Mouse (Mus musculus) olfactory bulb, adult 2 months (tissue): ENCODE data around the gene Tnfsf13. TPM values are rescaled to one million over a fixed set of nuclear protein-coding genes. Genes with fewer than 3 reads are reported as not detected.
A peak's percentile ranks its signal among the peaks of the same experiment; 100 is the strongest.

ENCODE experiments used
- H3K27ac ChIP-seq: fragments of 200-500 bp; 2 replicates; pipeline ENCODE4 v1.5.1; 2012; ENCODE audit warnings: low read depth, low read length; ENCODE audit not compliant: insufficient read depth
- H3K4me1 ChIP-seq: fragments of 200-500 bp; 2 replicates; pipeline ENCODE4 v1.6.1; 2012; ENCODE audit warnings: low read length; ENCODE audit not compliant: control insufficient read depth, insufficient read depth
- H3K4me3 ChIP-seq: fragments of 200-500 bp; 2 replicates; pipeline ENCODE4 v1.5.1; 2012; ENCODE audit warnings: mild to moderate bottlenecking, low read depth, low read length, moderate library complexity; ENCODE audit not compliant: insufficient read depth
- CTCF ChIP-seq: fragments of 200-500 bp; IDR thresholded peaks from 2 replicates; pipeline ENCODE4 v1.5.1; 2012; ENCODE audit warnings: low read depth, mild to moderate bottlenecking, low read length, moderate library complexity; ENCODE audit not compliant: insufficient read depth
- POLR2A ChIP-seq: fragments of 200-500 bp; IDR thresholded peaks from 2 replicates; pipeline ENCODE4 v1.6.1; 2012; ENCODE audit warnings: mild to moderate bottlenecking, low read depth, low read length, moderate library complexity; ENCODE audit not compliant: insufficient read depth
- WGBS: fragments of 180-500 bp; shearing (Covaris S2); methylation state at CpG from one replicate; pipeline ENCODE4 v1.1.7; 2018; 5-methylcytosine and 5-hydroxymethylcytosine counted together
- polyA plus RNA-seq: library from polyadenylated mRNA; stranded (reverse); fragments of >200 nt; gene quantifications from 2 replicates; pipeline ENCODE4 v1.2.4, GENCODE M21; 2012; ENCODE audit warnings: low replicate concordance; ENCODE audit not compliant: missing spikeins, insufficient read depth, insufficient read length

The Tnfsf13 gene
- polyA plus RNA-seq, 1 experiment = not detected

DNA sequence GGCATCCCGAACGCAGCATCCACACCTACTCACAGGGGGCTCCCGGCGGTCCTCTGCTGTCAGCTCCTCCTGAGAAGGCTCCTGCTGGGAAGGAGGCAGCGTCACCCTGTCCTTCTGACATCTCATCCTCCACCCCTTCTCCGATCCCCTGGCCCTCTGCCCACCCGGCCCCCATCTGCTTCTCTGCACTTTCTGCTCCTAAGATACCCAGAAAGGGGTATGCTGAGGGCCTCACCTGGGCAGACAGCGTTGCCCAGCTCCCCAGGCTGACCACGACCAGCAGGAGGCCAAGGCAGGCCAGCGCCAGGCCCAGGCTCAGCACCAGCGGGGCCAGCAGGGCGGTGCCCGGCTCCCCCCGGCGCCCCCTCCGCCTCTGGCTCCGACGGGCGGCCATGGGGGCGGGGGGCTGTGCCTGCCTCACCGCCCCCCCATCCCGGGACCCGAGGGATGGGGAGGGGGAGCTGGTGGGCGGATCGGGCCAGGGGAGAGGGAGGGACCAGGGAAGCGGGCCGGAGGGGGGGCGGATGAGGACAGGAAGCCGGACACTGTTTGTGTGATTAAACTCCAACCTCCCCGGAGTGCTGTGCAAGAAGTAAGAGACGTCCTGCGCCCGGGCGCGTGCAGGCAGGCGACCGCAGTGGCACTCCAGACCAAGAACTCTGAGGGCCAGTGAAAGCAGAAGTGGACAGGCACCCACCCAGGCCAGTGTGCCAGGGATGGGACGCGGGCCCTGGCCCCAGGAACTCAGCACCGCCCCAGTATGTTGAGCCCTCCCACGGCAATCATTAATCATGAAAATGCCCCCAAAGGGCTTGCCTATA is 10.0 kb upstream of the Tnfsf13 start, which contains the start of the genes Tnfsf12 and Tnfsfm13:
Tnfsf12 (minus strand) TSS at position 489 of the 821 bp plus-strand sequence.
Tnfsfm13 (minus strand) TSS at position 738 of the 821 bp plus-strand sequence.
- TF ChIP-seq POLR2A = no peak
- TF ChIP-seq CTCF = no peak
- Histone ChIP-seq H3K27ac (no peak within 1 kb of the TSS; the same call in 1 of the 2 replicates), H3K4me3 (peak within 1 kb of the TSS; percentile 34), H3K4me1 (peaks cover 15% of the 10 kb centered on the region)
- 5% methylated on average over 40 of the region's 41 CpGs for WGBS

DNA sequence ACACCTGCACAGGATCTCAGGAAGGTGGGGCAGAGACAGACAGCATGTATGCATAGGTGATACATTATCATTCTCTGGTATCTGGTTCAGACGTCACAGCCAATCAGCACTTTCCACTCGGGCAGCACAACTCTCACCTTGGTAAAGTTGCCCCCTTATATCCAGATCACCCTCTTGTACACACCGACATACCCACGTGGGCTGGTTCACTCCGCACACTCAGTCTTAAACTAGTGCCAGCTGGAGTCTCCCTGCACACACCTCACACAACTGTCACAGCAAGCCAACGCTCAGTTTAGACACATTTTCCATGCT is 9.4 kb upstream of the Tnfsf13 start:
- Histone ChIP-seq H3K4me3 (peak overlapping the region; percentile 34), H3K27ac (no peak overlapping the region), H3K4me1 (peaks cover 15% of the 10 kb centered on the region)
- TF ChIP-seq POLR2A = no peak
- TF ChIP-seq CTCF = no peak
- WGBS = 9% methylated on average over 6 of the region's 6 CpGs

DNA sequence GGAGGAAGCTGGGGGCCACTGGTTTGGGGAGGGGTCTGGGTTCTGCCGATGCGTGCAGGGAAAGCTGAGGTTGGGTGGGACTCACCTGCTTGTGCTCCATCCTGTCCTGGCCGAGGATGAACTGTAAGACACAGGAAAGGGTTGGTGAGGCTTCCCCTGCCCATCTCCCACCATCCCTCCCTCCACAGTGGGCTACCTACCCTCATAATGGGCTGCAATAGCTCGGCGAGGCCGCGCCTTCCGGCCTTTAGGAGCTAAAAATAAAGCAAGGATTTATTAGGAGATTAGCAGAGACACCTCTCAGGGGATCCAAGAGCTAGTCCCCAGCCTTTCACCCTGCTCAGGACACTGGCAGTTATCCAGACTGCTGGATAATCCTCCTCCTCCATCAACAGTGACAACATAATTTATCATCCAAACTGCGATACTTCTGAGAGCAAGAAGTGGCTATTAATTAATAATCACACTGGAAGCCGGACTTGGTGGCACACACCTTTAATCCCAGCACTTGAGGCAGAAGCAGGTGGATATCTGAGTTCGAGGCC is 7.9 kb upstream of the Tnfsf13 start:
- 68% methylated on average over 11 of the region's 11 CpGs for WGBS
- Histone ChIP-seq H3K27ac (no peak overlapping the region), H3K4me1 (peaks cover 15% of the 10 kb centered on the region), H3K4me3 (no peak overlapping the region)
- TF ChIP-seq POLR2A (no peak), CTCF (no peak)

DNA sequence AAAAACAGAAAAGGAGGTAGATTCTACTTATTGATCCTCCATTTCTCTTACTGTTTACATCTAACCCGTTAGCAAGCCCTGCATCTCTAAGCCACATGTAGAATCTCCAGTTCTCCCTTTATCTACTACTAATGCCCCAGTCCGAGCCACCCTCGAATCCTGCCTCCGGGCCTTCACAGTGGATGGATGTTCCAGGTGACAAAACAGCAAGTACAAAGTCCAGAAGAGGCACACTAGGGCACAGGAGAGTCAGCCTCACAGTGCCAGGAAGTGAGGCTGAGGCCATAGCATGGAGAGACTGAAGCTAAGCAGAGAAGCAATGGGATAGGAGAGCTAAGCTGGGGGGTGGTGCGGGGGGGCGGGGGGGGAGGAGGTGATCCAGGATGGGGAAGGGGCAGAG is 7.3 kb upstream of the Tnfsf13 start:
- Histone ChIP-seq H3K27ac (no peak overlapping the region), H3K4me3 (no peak overlapping the region), H3K4me1 (peaks cover 15% of the 10 kb centered on the region)
- TF ChIP-seq CTCF = no peak
- TF ChIP-seq POLR2A = no peak
- WGBS = 90% methylated on average over 6 of the region's 6 CpGs

DNA sequence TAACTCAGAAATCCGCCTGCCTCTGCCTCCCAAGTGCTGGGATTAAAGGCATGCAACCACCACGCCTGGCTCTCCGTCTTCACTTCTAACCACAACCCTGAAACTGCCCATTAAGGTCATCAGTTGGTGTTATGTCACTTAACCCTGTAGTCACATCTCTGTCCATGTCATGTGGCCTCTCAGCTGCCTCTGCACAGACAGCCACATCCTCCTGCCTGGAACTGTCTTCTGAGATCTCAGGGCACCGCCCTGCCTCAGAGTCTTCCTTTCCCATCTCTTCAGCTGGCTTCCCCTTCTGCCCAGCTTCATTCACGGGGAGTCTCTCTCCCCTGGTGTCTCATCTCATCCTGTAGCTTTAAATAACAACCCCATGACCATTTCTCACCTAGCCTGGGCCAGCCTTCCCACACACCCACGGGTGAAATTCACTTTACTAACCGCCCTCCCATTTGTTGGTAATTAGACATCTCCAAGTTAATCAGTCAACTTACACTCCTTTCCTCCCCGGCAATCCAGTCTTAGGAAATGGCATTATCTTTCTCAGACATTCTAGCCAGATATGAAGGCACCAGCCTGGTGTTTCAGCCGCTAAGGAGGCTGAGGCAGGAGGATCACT is 6.7 kb upstream of the Tnfsf13 start:
- TF ChIP-seq POLR2A (no peak), CTCF (no peak)
- Histone ChIP-seq H3K4me1 (peaks cover 15% of the 10 kb centered on the region), H3K4me3 (no peak overlapping the region), H3K27ac (no peak overlapping the region)
- 71% methylated on average over 9 of the region's 9 CpGs for WGBS

DNA sequence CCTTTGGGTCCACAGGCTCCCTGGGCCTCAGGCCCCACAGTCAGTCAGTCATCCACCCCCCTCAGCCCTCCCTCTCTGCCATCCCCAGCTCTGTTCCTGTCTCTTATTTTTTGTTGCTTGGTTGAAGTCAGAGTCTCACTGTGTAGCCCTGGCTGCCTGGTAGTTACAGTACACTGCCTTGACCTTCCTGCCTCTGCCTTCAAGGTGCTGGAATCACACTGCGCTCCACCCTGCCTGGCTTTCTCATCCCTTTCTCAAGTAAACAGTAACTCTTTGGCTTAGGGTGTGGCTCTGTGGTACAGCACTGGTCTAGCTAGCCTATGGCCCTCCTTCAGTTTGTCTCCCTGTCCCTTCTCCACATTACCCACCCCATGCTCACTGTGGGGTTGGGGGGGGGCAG is 4.3 kb upstream of the Tnfsf13 start:
- TF ChIP-seq CTCF (no peak), POLR2A (no peak)
- no peak overlapping the region for H3K4me3 ChIP-seq
- H3K4me1 ChIP-seq = peaks cover 25% of the 10 kb centered on the region
- 97% methylated on average over 1 of the region's 1 CpGs for WGBS
- no peak overlapping the region for H3K27ac ChIP-seq

DNA sequence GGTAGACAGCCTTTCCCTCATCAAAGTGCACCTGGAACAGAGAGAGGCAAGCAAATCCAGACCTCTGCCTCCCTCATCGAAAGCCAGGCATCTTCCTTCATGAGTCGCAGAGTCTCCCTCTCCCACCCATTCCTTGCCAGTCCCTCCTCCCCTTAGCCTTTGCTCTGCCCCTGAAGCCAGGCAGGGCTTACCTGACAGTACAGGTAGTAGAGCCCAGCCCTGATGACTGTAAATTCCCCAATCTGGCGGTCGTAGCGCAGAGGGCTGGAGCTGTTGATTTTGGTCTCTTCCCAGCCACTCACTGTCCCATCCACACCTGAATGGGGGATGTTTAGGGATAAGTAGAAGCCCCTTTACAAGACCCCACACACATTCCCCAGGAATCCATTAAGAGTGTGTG is 1.5 kb upstream of the Tnfsf13 start:
- no peak overlapping the region for H3K27ac ChIP-seq
- 68% methylated on average over 5 of the region's 5 CpGs for WGBS

DNA sequence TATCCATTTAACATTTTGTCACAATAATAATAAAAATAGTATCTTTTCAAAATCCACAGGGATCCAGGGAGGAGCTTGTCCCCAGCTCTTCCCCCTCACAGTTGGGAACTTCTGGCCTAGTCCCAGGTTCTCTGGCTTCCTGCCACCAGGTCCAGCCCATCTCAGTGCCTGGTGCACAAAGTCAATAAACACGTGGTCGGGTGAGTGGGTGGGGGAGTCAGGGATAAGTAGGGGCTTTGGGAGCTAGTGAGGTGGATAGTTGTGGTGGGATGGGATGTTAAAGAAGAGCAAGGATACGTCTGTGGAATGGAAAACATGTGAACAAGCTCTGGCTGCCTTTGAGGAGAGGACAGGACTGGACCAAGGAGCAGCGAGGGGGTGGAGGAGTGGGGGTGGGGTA is 793 bp upstream of the Tnfsf13 start:
- no peak overlapping the region for H3K27ac ChIP-seq
- no peak for TF ChIP-seq CTCF
- no peak for TF ChIP-seq POLR2A
- 3% methylated on average over 4 of the region's 4 CpGs for WGBS
- H3K4me3 ChIP-seq = no peak overlapping the region
- H3K4me1 ChIP-seq = peaks cover 22% of the 10 kb centered on the region

More for the DNA sequence above, 1.5 kb upstream of the Tnfsf13 start:
- Histone ChIP-seq H3K4me1 (peaks cover 22% of the 10 kb centered on the region), H3K4me3 (no peak overlapping the region)
- no peak for TF ChIP-seq POLR2A
- no peak for TF ChIP-seq CTCF

DNA sequence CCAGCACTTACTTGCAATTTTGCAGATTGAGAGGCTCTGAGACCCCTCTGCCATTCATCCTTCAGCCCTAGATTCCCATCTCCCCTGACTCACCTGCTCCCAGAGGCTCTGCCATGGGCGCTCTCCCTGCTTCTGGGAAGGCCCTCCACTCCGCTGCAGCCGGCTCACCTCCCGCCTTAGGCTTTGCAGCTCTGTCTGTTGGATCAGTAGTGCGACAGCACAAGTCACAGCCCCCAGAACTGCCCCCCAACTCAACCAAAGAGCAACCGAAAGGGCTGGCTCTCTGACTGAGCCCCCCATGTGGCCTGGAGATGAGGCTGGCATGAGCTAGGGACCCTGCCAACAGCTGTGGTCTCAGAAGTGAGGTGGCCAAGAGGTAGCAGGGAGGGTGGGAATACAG is 648 bp downstream of the Tnfsf13 start:
- no peak overlapping the region for H3K4me3 ChIP-seq
- TF ChIP-seq CTCF (no peak), POLR2A (no peak)
- peak overlapping the region; percentile 94 for H3K27ac ChIP-seq
- H3K4me1 ChIP-seq = peaks cover 31% of the 10 kb centered on the region
- 72% methylated on average over 6 of the region's 6 CpGs for WGBS
